Mouse (Mus musculus): ENCODE results near the gene Espl1.

Gene Espl1

GRCm38 (mm10) chr15:102370727-102371126, 74.7 kb downstream of the Espl1 start:
- DNase-seq (ENCODE audit: low spot score in 2 of 2): no peak
